Mouse (Mus musculus): ENCODE measurements around the gene Selenoi. TPM values are rescaled to one million over a fixed set of nuclear protein-coding genes. Genes with fewer than 3 reads are reported as not detected.

Gene Selenoi
- polyA plus RNA-seq (2012; rRNA removed), result 29.2 and 32.9 TPM in 2 replicates

- TF ChIP-seq CTCF (IDR thresholded peaks at IDR 0.05; ENCODE audit: extremely low read depth, insufficient read depth, low read length) (no peak), POLR2A (IDR thresholded peaks at IDR 0.05; ENCODE audit: extremely low read depth, insufficient read depth, low read length) (peak; percentile 99)
- Histone ChIP-seq H3K4me1 (ENCODE audit: control insufficient read depth, insufficient read depth, low read length) (no peaks in the 10 kb centered on the region), H3K4me3 (ENCODE audit: insufficient read depth, low read length) (peak within 1 kb of the TSS; percentile 61), H3K27ac (ENCODE audit: insufficient read depth, low read length) (peak within 1 kb of the TSS; percentile 51)
These were observed at the start of gene Selenoi for GRCm38 (mm10) chr5:30232271-30232971. TSS of gene Selenoi (plus strand) at chr5:30232581.

GRCm38 (mm10) chr5:30187687-30188485 lies 44.5 kb upstream of the Selenoi start:
- Histone ChIP-seq H3K4me3 (ENCODE audit: insufficient read depth, low read length) (no peak overlapping the region), H3K27ac (ENCODE audit: insufficient read depth, low read length) (no peak overlapping the region), H3K4me1 (ENCODE audit: control insufficient read depth, insufficient read depth, low read length) (no peaks in the 10 kb centered on the region)
- TF ChIP-seq CTCF (IDR thresholded peaks at IDR 0.05; ENCODE audit: extremely low read depth, insufficient read depth, low read length) (no peak), POLR2A (IDR thresholded peaks at IDR 0.05; ENCODE audit: extremely low read depth, insufficient read depth, low read length) (no peak)

DNA sequence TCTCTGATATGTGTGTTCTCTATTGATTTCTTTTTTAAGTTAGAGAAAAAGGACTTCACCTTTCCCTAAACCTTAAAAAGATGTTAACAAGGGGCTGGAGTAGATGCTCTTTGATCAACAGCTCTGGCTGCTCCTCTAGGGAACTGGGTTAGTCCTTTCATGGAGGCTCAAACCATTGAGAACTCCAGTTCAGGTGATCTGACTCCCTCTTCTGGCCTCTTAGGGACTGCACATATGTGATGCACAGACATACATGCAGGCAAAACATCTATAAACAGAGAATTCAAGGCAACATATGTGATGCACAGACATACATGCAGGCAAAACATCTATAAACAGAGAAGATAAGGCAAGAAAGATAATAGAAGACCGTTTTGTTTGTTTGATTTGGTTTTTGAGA lies 39.9 kb upstream of the Selenoi start:
- TF ChIP-seq POLR2A (IDR thresholded peaks at IDR 0.05; ENCODE audit: extremely low read depth, insufficient read depth, low read length) (no peak), CTCF (IDR thresholded peaks at IDR 0.05; ENCODE audit: extremely low read depth, insufficient read depth, low read length) (no peak)
- H3K27ac ChIP-seq (ENCODE audit: insufficient read depth, low read length), result no peak overlapping the region
- no peak overlapping the region for H3K4me3 ChIP-seq (ENCODE audit: insufficient read depth, low read length)
- no peaks in the 10 kb centered on the region for H3K4me1 ChIP-seq (ENCODE audit: control insufficient read depth, insufficient read depth, low read length)

- no peaks in the 10 kb centered on the region for H3K4me1 ChIP-seq (ENCODE audit: control insufficient read depth, insufficient read depth, low read length)
- H3K4me3 ChIP-seq (ENCODE audit: insufficient read depth, low read length), result no peak overlapping the region
- TF ChIP-seq POLR2A (IDR thresholded peaks at IDR 0.05; ENCODE audit: extremely low read depth, insufficient read depth, low read length) (no peak), CTCF (IDR thresholded peaks at IDR 0.05; ENCODE audit: extremely low read depth, insufficient read depth, low read length) (no peak)
- no peak overlapping the region for H3K27ac ChIP-seq (ENCODE audit: insufficient read depth, low read length)
These were observed 37.0 kb upstream of the Selenoi start for GRCm38 (mm10) chr5:30195340-30195739.

DNA sequence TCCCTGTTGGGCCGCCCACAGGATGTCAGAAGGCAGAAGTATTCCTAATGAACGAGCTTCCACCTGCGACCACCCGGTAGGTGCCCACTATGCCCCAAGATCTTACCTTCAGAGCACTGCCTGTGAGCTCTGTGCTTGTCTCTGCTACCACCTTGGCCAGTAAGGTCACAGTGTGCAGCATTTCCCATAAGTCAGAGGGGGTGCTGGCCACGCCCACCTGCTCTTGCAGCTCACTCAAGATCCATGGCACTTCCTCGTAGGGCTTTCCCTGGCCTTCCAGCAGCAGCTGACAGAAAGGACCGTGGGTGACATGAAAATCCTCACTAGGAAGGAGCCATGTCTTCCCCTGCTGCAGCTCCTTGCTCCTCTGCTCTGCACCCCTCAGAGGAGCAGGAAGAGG lies 34.1 kb upstream of the Selenoi start:
- no peaks in the 10 kb centered on the region for H3K4me1 ChIP-seq (ENCODE audit: control insufficient read depth, insufficient read depth, low read length)
- H3K27ac ChIP-seq (ENCODE audit: insufficient read depth, low read length), result no peak overlapping the region
- TF ChIP-seq CTCF (IDR thresholded peaks at IDR 0.05; ENCODE audit: extremely low read depth, insufficient read depth, low read length), result no peak
- TF ChIP-seq POLR2A (IDR thresholded peaks at IDR 0.05; ENCODE audit: extremely low read depth, insufficient read depth, low read length), result no peak
- H3K4me3 ChIP-seq (ENCODE audit: insufficient read depth, low read length), result no peak overlapping the region

DNA sequence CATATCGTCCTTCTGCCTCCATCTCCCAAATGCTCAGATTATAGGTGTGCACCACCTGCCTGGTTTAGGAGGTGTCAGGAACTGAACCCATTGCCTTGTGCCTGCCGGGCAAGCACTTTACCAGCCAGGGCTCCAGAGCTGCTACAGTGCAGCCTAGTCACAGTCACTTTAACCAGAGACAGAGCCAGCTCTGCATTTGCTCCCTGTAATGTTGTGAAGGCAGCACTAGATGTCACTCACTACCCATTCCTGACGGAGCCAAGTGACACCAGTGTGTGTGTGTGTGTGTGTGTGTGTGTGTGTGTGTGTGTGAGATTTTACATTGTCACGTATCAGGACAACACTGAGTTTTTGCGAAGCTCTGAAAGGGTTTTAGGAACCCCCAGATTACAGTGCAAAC lies 30.9 kb upstream of the Selenoi start:
- no peak overlapping the region for H3K4me3 ChIP-seq (ENCODE audit: insufficient read depth, low read length)
- no peak overlapping the region for H3K27ac ChIP-seq (ENCODE audit: insufficient read depth, low read length)
- TF ChIP-seq CTCF (IDR thresholded peaks at IDR 0.05; ENCODE audit: extremely low read depth, insufficient read depth, low read length) (peak; percentile 83), POLR2A (IDR thresholded peaks at IDR 0.05; ENCODE audit: extremely low read depth, insufficient read depth, low read length) (no peak)
- H3K4me1 ChIP-seq (ENCODE audit: control insufficient read depth, insufficient read depth, low read length), result no peaks in the 10 kb centered on the region

DNA sequence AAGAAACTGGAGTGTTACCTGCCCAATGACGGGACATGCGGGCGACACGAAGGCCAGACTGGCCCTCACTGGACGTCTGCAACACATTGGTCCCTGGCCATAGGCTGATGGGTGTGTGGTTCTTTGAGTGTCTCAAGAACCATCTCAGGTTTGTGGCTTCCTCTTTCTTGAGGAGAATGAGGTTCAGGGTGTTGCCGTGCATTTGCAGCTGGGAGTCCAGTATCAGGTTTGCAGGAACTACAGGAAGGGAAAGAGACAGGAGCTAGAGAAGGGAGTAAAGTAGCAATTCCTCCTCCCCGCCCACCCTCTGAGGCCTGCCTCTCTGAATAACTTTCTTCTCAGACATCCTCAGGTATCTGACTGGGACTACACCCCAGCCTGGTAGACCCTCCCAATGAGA lies 30.2 kb upstream of the Selenoi start:
- TF ChIP-seq CTCF (IDR thresholded peaks at IDR 0.05; ENCODE audit: extremely low read depth, insufficient read depth, low read length), result no peak
- TF ChIP-seq POLR2A (IDR thresholded peaks at IDR 0.05; ENCODE audit: extremely low read depth, insufficient read depth, low read length), result no peak
- Histone ChIP-seq H3K27ac (ENCODE audit: insufficient read depth, low read length) (no peak overlapping the region), H3K4me3 (ENCODE audit: insufficient read depth, low read length) (no peak overlapping the region), H3K4me1 (ENCODE audit: control insufficient read depth, insufficient read depth, low read length) (no peaks in the 10 kb centered on the region)

DNA sequence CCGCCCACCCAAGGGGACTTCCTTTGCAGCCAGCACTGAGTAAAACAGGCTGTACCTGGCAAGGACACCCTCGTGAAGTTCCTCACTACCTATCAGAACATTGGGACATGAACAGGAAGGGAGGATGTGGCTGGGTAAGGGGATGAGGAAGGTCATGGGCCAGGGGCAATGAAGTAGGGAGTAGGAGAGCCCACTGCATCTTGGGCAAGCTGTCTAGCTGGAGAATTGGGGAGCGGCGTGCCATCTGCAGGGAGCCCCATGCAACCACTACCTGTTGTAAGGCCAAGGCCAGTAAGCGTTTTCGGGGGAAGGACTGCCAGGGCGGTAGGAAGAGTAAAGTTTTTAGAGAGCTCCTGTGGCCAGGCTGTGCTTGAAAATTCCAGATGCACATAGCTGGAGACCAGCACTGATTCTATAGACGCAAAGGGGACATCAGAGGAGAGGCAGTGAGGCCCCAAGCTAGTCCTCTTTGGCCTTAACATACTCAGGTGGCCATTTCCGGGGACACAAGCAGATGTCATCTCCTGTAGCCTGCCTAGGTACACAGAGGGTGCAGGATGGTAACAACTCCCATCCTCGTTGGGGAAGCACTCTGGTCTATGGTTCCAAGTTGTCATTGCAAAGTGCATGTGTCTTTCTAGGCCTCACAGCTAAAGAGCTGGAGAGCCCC lies 29.0 kb upstream of the Selenoi start:
- Histone ChIP-seq H3K4me3 (ENCODE audit: insufficient read depth, low read length) (no peak overlapping the region), H3K27ac (ENCODE audit: insufficient read depth, low read length) (no peak overlapping the region), H3K4me1 (ENCODE audit: control insufficient read depth, insufficient read depth, low read length) (no peaks in the 10 kb centered on the region)
- TF ChIP-seq CTCF (IDR thresholded peaks at IDR 0.05; ENCODE audit: extremely low read depth, insufficient read depth, low read length), result no peak

- TF ChIP-seq CTCF (IDR thresholded peaks at IDR 0.05; ENCODE audit: extremely low read depth, insufficient read depth, low read length) (no peak), POLR2A (IDR thresholded peaks at IDR 0.05; ENCODE audit: extremely low read depth, insufficient read depth, low read length) (no peak)
- H3K4me3 ChIP-seq (ENCODE audit: insufficient read depth, low read length), result no peak overlapping the region
- no peak overlapping the region for H3K27ac ChIP-seq (ENCODE audit: insufficient read depth, low read length)
- H3K4me1 ChIP-seq (ENCODE audit: control insufficient read depth, insufficient read depth, low read length), result no peaks in the 10 kb centered on the region
These were observed 27.9 kb upstream of the Selenoi start for GRCm38 (mm10) chr5:30204441-30204840.

Measured in cortical plate, adult 2 months (tissue).